Mouse (Mus musculus) lung, postnatal 4 days (tissue): ENCODE measurements around the gene Asic2.
"Not testable (repeated sequence)": the region's sequence is repeated elsewhere in the genome, so short reads cannot be mapped to it uniquely, and the experiment has no call there.

Experiments
- DNase-seq, 2 experiments: peaks; one replicate each; pipeline ENCODE4 v3.0.0; 2021

Gene Asic2

DNA sequence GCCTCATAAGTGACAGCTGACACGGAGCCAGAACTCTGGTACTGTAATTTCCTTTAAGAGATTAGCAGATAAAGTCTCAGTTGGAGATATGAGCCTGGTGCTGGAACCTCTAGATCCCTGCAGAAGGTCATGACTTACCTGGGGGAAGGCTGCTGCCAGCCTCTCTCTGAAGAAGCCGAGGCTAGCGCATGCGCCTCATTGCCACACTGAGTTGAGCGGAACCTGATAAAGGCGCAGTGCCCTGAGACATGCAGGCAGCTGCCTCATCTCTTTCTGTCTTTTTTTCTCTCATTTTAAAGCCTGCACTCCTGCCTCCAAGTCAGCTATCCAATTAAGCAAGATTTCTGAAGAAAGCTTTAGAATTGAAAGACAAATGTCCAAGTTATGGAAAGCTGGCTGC lies 551.9 kb downstream of the Asic2 start:
- no peak for DNase-seq

GRCm38 (mm10) chr11:81414596-81414995 lies 553.7 kb downstream of the Asic2 start:
- DNase-seq, result no peak

DNA sequence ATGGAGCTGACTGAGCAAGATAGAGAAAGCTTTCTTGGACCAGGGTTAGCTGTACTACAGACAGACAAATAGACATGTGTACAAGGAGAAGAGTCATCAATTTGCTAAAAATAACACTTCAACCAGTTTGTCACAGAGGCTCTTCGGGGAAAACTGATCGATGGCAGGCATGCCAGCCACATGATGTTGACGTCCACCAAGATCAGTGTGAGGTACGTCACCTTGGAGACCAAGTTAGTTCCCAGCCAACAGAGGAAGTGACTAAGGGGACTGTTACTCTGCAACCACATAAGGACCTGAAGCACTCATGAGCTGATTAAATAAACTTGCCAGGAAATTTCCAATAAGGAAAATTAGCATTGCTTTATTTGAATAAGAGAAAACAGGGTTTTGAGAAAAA lies 557.0 kb downstream of the Asic2 start:
- DNase-seq, result no peak

DNA sequence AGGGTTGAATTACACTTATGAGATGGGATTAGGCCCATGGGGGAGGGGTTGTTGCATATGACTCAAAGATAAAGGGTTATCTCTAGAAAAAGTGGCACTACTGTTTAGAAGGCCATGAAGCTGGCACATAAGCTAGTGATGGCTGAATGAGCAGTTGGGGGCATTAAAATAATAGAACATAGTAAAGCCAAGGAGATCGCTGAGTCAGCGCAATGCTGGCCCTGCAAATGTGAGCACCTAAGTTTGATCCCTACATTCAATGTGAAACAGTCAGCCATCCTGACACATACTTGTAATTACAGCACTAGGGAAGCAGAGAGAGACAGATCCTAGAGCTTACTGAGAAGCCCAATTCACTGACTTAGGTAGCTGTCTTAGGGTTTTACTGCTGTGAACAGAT lies 562.3 kb downstream of the Asic2 start:
- DNase-seq, result no peak

GRCm38 (mm10) chr11:81402263-81402662 lies 566.0 kb downstream of the Asic2 start:
- DNase-seq, result peak; percentile 6 to 24

DNA sequence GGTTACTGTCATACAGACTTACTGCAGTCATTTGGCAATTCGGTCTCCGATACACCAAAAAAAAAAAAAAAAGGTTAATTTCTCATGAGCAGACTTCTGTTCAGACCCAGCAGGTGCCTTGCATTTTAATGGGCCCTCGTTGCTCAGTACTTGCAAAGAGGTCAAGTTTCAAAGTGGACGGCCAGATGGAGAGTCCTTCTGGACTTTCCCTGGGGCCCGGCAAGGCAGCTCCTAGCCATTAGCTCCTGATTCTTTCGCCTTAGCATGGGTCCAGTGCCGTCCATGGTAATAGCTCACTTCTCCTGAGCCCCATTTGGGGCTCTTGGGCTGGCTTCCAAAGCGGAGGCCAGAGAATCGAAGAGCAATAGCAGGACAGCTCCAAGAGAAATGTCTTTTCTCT lies 575.4 kb downstream of the Asic2 start:
- DNase-seq, result no peak

DNA sequence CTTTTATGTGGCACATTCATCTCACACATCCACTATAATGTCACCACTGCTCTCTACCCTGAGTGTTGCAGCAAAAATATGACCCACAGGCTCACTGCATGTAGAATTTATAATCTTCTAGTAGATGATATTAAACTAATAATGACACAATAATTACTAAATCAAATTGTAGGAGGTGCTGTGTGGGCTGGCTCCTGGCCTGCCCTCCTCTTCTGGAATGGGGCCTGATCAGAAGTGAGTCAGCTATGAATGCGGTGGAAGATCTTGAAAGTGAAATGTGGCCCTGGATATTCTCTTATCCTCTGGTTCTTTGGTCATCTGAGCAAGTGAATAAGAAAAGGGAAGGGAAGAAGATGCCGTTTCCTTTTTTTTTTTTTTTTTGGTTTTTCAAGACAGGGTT lies 582.1 kb downstream of the Asic2 start:
- no peak for DNase-seq

GRCm38 (mm10) chr11:81385547-81385946 lies 582.7 kb downstream of the Asic2 start:
- DNase-seq, result no peak

GRCm38 (mm10) chr11:81374841-81375240 lies 593.4 kb downstream of the Asic2 start:
- DNase-seq, result peak in 1 of 2 experiments; percentile 52

- DNase-seq, result no peak
Measured at GRCm38 (mm10) chr11:81374003-81374710, 594.1 kb downstream of the Asic2 start.

DNA sequence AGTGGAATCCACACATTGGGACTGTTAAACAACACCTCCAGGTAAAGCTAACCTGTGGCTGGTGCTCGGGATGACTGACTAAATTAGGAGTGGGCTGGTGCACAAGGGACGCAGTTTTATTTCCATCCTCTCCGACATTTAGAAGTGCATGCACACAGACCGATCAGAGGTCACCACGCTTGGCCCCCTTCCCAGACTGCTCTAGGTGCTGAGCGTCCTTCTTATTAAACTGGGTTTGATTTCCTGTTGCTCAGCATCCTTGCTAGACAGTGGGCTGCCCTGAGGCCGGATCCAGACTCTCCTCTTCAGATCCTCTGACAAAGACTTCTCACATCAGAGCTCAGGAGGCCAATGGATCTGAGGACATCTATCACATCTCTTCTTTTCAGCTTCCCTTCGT lies 596.7 kb downstream of the Asic2 start:
- DNase-seq, result peak; percentile 9 to 30

- DNase-seq, result no peak
Measured at GRCm38 (mm10) chr11:81370426-81370810, 597.8 kb downstream of the Asic2 start.

DNA sequence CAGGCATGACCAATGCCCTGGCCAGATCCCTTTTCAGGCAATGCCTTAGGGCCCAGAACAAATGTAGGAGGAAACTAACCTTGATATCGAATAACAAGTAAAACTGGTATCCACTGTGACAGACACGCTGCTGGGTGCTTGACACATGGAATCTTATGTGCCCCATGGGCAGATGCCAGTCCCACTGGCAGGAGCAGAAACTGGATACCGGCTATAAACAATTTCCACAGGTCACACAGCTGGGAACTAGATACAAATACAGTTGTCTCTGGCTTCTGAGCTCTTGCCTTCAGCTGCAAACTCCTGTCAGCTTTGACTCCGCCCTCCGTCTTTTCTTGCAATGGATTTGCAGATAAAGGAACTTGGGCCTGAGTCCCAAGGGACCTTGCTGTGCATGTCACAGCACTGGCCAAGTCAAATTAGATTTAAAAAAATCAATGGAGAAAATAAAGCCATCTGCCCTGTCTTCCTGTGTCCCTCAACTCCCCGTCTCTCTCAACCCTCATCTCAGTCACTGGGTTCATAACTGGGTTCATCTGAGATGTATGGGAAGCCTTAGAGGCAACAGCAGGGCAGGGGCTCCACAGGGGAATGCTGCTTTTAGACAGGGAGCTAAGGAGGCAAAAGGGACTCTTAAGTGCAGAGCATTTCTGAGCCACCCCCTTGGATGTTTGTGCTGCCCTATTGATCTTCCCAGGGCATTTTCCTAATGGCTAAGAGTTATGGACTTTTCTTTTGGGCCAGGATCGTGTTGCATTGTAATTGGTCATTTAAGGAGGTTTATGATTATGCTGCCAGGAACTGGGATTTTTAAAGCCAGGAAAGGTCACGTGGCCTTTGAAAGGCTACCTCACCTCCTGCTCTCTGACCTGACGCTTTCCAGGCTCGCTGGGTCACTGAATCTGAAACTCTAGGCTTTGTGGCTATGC lies 598.5 kb downstream of the Asic2 start:
- DNase-seq, result no peak

- DNase-seq, result no peak
Measured at GRCm38 (mm10) chr11:81364442-81364841, 603.8 kb downstream of the Asic2 start.

DNA sequence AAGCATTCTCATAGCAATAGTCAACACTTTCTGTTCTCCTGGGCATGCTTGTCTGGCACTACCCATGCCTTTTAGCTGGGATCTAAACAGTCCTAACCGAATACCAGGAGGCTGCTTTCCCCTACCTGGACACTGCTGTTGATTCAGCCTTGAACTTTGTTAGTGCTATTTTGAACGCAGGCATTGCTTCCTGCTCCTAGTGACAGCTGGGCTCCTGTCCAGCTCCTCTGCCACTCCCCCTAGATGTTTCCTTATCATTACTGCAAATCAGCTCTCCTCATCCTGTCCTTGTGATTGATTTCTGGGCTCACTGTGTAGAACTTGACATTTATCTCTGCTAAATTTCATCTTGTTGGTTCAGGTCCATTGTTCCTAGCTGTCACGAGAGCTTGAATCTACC lies 605.8 kb downstream of the Asic2 start:
- DNase-seq, result no peak

DNA sequence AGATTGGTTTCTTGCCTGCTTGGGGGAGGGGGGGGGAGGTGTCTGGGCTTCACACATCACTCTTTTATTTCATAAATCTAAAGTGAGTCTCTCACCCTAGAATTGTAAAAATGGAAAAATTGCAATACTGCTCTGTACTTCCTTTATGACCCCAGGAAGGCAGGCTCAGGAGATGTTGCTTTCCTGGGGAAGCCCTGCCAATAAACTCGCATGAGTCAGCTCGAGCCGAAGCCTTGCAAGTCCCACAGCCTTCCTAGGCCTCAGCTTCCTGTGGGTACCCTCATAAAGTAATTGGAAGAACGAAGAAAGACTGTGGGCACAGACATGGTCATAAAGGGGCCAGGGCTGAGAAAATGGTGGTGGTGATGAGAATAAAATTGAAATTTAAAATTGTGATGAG lies 607.2 kb downstream of the Asic2 start:
- no peak for DNase-seq

GRCm38 (mm10) chr11:81350498-81350897 lies 617.8 kb downstream of the Asic2 start:
- not testable (repeated sequence) for DNase-seq

DNA sequence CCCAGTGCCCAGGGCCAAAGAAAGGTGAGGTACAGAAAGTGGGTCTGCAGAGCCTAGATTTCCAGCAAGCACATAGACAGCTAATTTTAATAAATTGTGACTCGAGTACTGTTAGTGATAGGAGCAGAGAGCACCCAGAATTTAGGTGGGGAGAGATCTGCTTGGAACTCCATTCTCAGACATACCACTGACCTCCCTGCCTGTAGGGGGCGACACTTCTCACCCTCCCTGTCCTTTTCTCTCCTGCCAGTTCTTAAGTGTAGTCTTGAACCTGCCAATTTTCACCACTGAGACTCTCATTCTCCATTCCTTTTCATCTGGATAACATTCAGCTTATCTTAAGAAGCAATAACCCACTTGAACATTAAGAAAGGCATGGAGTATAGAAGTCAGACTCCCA lies 636.3 kb downstream of the Asic2 start:
- DNase-seq, result no peak

DNA sequence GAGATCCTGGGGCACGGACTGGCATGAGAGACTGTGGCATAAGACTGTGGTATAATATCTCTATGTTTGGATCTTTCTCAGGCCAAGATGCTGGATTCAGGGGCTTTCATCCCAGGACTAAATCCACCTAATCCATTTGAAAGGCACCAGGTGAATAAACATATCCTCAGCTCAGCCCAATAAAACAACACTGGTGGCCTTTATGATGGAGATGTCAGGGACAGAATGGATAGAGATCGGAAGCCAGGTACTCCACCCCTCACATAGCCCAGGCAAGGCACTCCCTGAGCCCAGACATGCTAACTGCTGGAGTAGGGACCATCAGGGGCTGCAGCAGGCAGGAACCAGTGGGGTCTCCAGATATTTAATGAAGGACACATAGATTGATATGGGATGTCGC lies 637.3 kb downstream of the Asic2 start:
- no peak for DNase-seq

DNA sequence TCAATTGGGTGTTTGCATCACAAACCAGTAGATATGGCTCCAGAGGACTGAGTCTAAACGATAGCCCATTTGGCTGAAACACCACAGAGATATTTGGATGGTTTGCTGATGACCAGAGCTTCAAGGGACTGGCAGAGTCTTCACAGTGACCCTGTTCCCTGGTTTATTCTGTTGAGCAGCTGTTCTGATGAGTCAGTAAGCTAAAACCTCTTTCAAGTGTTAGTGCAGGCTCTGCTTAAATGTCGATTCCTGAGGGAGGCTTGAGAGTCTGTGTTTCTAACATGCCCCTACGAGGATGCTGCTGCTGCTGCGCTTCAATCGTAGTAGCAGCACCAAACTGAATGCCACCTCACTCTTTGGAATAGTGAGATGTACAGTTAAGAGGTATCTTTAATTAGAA lies 640.2 kb downstream of the Asic2 start:
- no peak for DNase-seq

GRCm38 (mm10) chr11:81323146-81323545 lies 645.1 kb downstream of the Asic2 start:
- no peak for DNase-seq

- DNase-seq, result no peak
Measured at GRCm38 (mm10) chr11:81322466-81322865, 645.8 kb downstream of the Asic2 start.

DNA sequence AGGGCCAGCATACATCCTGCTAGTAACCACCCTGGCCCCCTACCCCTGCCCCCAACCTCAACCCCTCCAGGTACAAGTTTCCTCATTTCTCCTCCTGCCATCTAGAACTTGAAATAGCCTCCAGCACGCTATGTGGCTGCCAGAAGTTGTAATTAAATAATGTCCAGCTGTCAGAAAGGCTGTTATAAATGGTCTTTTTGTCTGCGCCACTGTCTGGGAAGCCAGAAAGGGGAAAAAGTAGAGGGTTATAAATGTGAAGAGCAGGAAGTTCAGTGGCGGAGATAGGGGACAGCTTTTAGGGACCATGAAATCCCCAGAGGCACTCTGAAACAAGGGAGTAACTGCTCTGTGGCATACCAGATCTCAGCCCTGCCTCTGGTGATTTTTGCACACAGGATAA lies 678.2 kb downstream of the Asic2 start:
- no peak for DNase-seq

DNA sequence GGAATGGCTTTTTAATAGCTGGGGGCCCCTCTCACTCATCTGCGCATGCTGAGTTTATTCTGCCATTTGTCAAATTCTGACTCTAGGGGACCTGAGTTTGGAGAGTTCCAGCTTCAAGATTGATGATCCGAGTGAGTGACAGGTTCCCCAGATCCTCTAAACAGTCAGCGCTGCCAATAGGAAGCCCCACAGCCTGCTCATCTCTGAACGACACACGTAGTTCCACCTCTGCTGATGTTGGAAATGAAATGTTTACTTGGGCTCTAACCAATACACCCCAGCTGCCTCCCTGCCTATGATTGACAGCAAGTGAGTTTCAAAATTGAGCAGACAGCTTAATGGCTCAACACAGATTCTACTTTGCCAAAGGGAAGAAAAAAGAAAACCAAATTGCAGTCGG lies 685.1 kb downstream of the Asic2 start:
- DNase-seq, result no peak
